Comparison of ENCODE assay signal across 8 mouse cellular contexts in genomic region chr8:70487993-70488796, GRCm38 (mm10). TPM values are rescaled to one million over a fixed set of nuclear protein-coding genes. Genes with fewer than 3 reads are reported as not detected.
DNase-seq lines count a peak whose midpoint lies in the region; ATAC-seq and TF ChIP-seq lines count a peak whose summit lies in the region.

No protein-coding gene starts in this region.

- no peak for ATAC-seq in hindbrain, embryonic 14.5 days (ENCODE audit: low FRiP score)
- ATAC-seq in liver, embryonic 13.5 days (ENCODE audit: low read depth) = peak; percentile 40; the same call in 1 of the 2 replicates

- H3K27ac ChIP-seq in bone marrow macrophage, adult 2 months (ENCODE audit: insufficient read depth, low read depth, low read length) = no peak overlapping the region
- H3K27ac ChIP-seq in hindbrain, embryonic 14.5 days = no peak overlapping the region
- H3K27ac ChIP-seq in liver, embryonic 13.5 days = no peak overlapping the region

- no peaks in the 10 kb centered on the region for H3K9me3 ChIP-seq in hindbrain, embryonic 14.5 days (ENCODE audit: control insufficient read depth, low read length)
- H3K9me3 ChIP-seq in liver, embryonic 13.5 days (replicated peaks) = no peaks in the 10 kb centered on the region

- peak overlapping the region; percentile 28; the same call in 1 of the 2 replicates for H3K9ac ChIP-seq in hindbrain, embryonic 14.5 days
- H3K9ac ChIP-seq in liver, embryonic 13.5 days = no peak overlapping the region; the same call in 1 of the 2 replicates

- no peaks in the 10 kb centered on the region; the same call in 1 of the 2 replicates for H3K4me1 ChIP-seq in bone marrow macrophage, adult 2 months (ENCODE audit: control insufficient read depth, insufficient read depth, low read length)
- peaks cover 21% of the 10 kb centered on the region for H3K4me1 ChIP-seq in hindbrain, embryonic 14.5 days (replicated peaks; ENCODE audit: control insufficient read depth, insufficient read depth, low read length)
- peaks cover 34% of the 10 kb centered on the region for H3K4me1 ChIP-seq in liver, embryonic 13.5 days (replicated peaks)

- DNase-seq in cerebellum, adult 9-10 months = peak; percentile 59
- DNase-seq in cerebellum, postnatal 4 days (ENCODE audit: low spot score in 2 of 2) = no peak
- DNase-seq in hindbrain, embryonic 14.5 days (ENCODE audit: low spot score) = no peak
- no peak for DNase-seq in liver, embryonic 13.5 days
- peak; percentile 76 for DNase-seq in neural tube, embryonic 10.5 days (ENCODE audit: extremely low spot score, low spot score)
- DNase-seq in right cerebral cortex, postnatal 25 days = no peak
- DNase-seq in layer of hippocampus, adult 9-10 months (ENCODE audit: low spot score) = no peak

- TF ChIP-seq POLR2A in bone marrow macrophage, adult 2 months (IDR thresholded peaks at IDR 0.05; ENCODE audit: borderline replicate concordance, low read depth, low read length) = no peak

- H3K27me3 ChIP-seq in hindbrain, embryonic 14.5 days (ENCODE audit: control insufficient read depth, insufficient read depth, low read length) = peaks cover 86% of the 10 kb centered on the region
- peaks cover 100% of the 10 kb centered on the region for H3K27me3 ChIP-seq in liver, embryonic 13.5 days

- H3K4me3 ChIP-seq in bone marrow macrophage, adult 2 months (ENCODE audit: insufficient read depth, low read length) = peak overlapping the region; percentile 29
- peak overlapping the region; percentile 22 for H3K4me3 ChIP-seq in hindbrain, embryonic 14.5 days (replicated peaks; ENCODE audit: low read length)
- H3K4me3 ChIP-seq in liver, embryonic 13.5 days (replicated peaks) = peak overlapping the region; percentile 38

- peak overlapping the region; percentile 69 for H3K4me2 ChIP-seq in hindbrain, embryonic 14.5 days (replicated peaks)
- peak overlapping the region; percentile 55 for H3K4me2 ChIP-seq in liver, embryonic 13.5 days

- peaks cover 16% of the 10 kb centered on the region for H3K36me3 ChIP-seq in hindbrain, embryonic 14.5 days (replicated peaks; ENCODE audit: control insufficient read depth, insufficient read depth)
- H3K36me3 ChIP-seq in liver, embryonic 13.5 days = no peaks in the 10 kb centered on the region

- WGBS in hindbrain, embryonic 14.5 days = 1% methylated on average over 55 of the region's 55 CpGs
- 4% methylated on average over 55 of the region's 55 CpGs for WGBS in liver, embryonic 13.5 days (ENCODE audit: insufficient replicate concordance)

- TF ChIP-seq CTCF in bone marrow macrophage, adult 2 months (IDR thresholded peaks at IDR 0.05; ENCODE audit: low read depth, low read length) = no peak

RNA-seq across cellular contexts. Expression of gene Tmem59l, which starts 1.0 kb away (rescaled TPM):
- not detected in 2 replicates for polyA plus RNA-seq in bone marrow macrophage, adult 2 months (2012; ENCODE audit: insufficient read depth, insufficient read length, missing spikeins)
- polyA plus RNA-seq in hindbrain, embryonic 14.5 days (2014; fragmentation: Nextera tagmentation; extraction: Ambion mirVana) = 143 and 149 TPM in 2 replicates
- 0.14 and 0.33 TPM in 2 replicates for polyA plus RNA-seq in liver, embryonic 13.5 days (2015; fragmentation: Nextera tagmentation; extraction: Ambion mirVana)

RNA-seq across cellular contexts. Expression of gene Crlf1, which starts 4.8 kb away (rescaled TPM):
- polyA plus RNA-seq in bone marrow macrophage, adult 2 months (2012; ENCODE audit: insufficient read depth, insufficient read length, missing spikeins) = 0.97 and 1.0 TPM in 2 replicates
- polyA plus RNA-seq in hindbrain, embryonic 14.5 days (2014; fragmentation: Nextera tagmentation; extraction: Ambion mirVana) = 6.3 and 6.9 TPM in 2 replicates
- 3.2 and 3.6 TPM in 2 replicates for polyA plus RNA-seq in liver, embryonic 13.5 days (2015; fragmentation: Nextera tagmentation; extraction: Ambion mirVana)

RNA-seq across cellular contexts. Expression of gene Klhl26, which starts 11.4 kb away (rescaled TPM):
- polyA plus RNA-seq in bone marrow macrophage, adult 2 months (2012; ENCODE audit: insufficient read depth, insufficient read length, missing spikeins) = 10.8 and 10.9 TPM in 2 replicates
- polyA plus RNA-seq in hindbrain, embryonic 14.5 days (2014; fragmentation: Nextera tagmentation; extraction: Ambion mirVana) = 28.5 and 30.0 TPM in 2 replicates
- 6.7 and 7.0 TPM in 2 replicates for polyA plus RNA-seq in liver, embryonic 13.5 days (2015; fragmentation: Nextera tagmentation; extraction: Ambion mirVana)

RNA-seq across cellular contexts. Expression of gene Rex1bd, which starts 18.4 kb away (rescaled TPM):
- polyA plus RNA-seq in bone marrow macrophage, adult 2 months (2012; ENCODE audit: insufficient read depth, insufficient read length, missing spikeins) = 80.7 and 86.0 TPM in 2 replicates
- polyA plus RNA-seq in hindbrain, embryonic 14.5 days (2014; fragmentation: Nextera tagmentation; extraction: Ambion mirVana) = 161 and 166 TPM in 2 replicates
- 81.2 and 82.3 TPM in 2 replicates for polyA plus RNA-seq in liver, embryonic 13.5 days (2015; fragmentation: Nextera tagmentation; extraction: Ambion mirVana)

RNA-seq across cellular contexts. Expression of gene Uba52, which starts 22.4 kb away (rescaled TPM):
- 825 and 873 TPM in 2 replicates for polyA plus RNA-seq in bone marrow macrophage, adult 2 months (2012; ENCODE audit: insufficient read depth, insufficient read length, missing spikeins)
- 622 and 778 TPM in 2 replicates for polyA plus RNA-seq in hindbrain, embryonic 14.5 days (2014; fragmentation: Nextera tagmentation; extraction: Ambion mirVana)
- 736 and 758 TPM in 2 replicates for polyA plus RNA-seq in liver, embryonic 13.5 days (2015; fragmentation: Nextera tagmentation; extraction: Ambion mirVana)

Comparison
In these comparisons a context has a peak if more than half of its experiments do, and no peak if none do; other contexts are left out.
1. DNase-seq: peak in cerebellum, adult 9-10 months (single experiment) and neural tube, embryonic 10.5 days (single experiment); none in cerebellum, postnatal 4 days (0 of 2), hindbrain, embryonic 14.5 days (single experiment), liver, embryonic 13.5 days (single experiment), right cerebral cortex, postnatal 25 days (single experiment) and layer of hippocampus, adult 9-10 months (single experiment).
2. RNA of gene Tmem59l, which starts 1.0 kb away (polyA plus RNA-seq): 143 to 149 TPM in hindbrain, embryonic 14.5 days; 0.14 to 0.33 TPM in liver, embryonic 13.5 days and not detected in bone marrow macrophage, adult 2 months; every median in the first group is over 100 times any median in the second.
3. Peak in every context shown above with its lines, with median percentiles within 50 percentile points of each other: H3K4me3 ChIP-seq.